Mouse (Mus musculus) lung, adult 2 months (tissue): ENCODE data around the gene Stk11.

Source experiments
- CTCF ChIP-seq: fragments of 200-500 bp; IDR thresholded peaks from 2 replicates; pipeline ENCODE4 v1.5.1; 2011; ENCODE audit warnings: mild to moderate bottlenecking, low read length, control low read depth; ENCODE audit not compliant: insufficient read depth
- POLR2A ChIP-seq: fragments of 200-500 bp; IDR thresholded peaks from 2 replicates; pipeline ENCODE4 v1.6.1; 2011; ENCODE audit warnings: low read depth, mild to moderate bottlenecking, control low read depth, low read length, borderline replicate concordance; ENCODE audit errors: extremely low read depth

DNA sequence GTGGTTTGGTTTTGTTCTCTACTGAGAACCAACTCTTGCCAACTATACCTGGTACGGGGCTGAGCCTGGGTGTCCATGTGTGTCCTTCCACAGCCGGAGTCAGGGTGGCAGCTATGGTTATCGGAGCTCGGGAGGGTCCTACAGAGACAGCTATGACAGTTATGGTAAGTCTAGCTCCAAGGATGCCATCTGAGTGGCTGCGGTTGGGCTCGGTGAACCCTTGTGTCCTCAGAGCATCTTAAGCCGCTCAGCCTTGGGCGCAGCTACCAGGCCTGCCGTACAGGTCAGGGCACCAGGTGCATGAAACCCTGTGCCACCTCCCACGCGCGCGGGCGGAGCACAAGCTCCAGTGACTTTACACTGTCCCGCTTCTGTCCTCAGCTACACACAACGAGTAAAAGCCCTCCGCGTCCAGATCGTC is 55.0 kb downstream of the Stk11 start:
- TF ChIP-seq CTCF (no peak), POLR2A (no peak)
